In genomic region chr4:139233755-139234254, GRCm38 (mm10) we compare ENCODE assay signal across 14 mouse cellular contexts. TPM values are rescaled to one million over a fixed set of nuclear protein-coding genes. Genes with fewer than 3 reads are reported as not detected.
DNase-seq lines count a peak whose midpoint lies in the region; ATAC-seq and TF ChIP-seq lines count a peak whose summit lies in the region.
"Had no signal": no experiment of that assay in that cellular context is flagged by ENCODE, and none has a peak within 500 bp of the region (broad histone marks: within the 10 kb centered on the region; RNA-seq: fewer than 3 reads in every experiment).

No protein-coding gene starts in this region.

- H3K4me3 ChIP-seq in heart, embryonic 13.5 days: no peak overlapping the region
- no peak overlapping the region for H3K4me3 ChIP-seq in testis, adult 2 months (ENCODE audit: control insufficient read depth, low read depth, low read length)
- no peak overlapping the region for H3K4me3 ChIP-seq in macrophage (ENCODE audit: inconsistent target)
- no peak overlapping the region for H3K4me3 ChIP-seq in midbrain, embryonic 14.5 days (replicated peaks; ENCODE audit: low read depth, low read length)
- H3K4me3 ChIP-seq: forebrain, embryonic 15.5 days; hindbrain, embryonic 12.5 days; neural tube, embryonic 13.5 days had no signal

- H3K27ac ChIP-seq in heart, embryonic 13.5 days (replicated peaks): peak overlapping the region; percentile 51
- H3K27ac ChIP-seq in testis, adult 2 months (ENCODE audit: control insufficient read depth, insufficient read depth, low read depth, low read length): peak overlapping the region; percentile 65
- H3K27ac ChIP-seq in macrophage: peak overlapping the region; percentile 81
- no peak overlapping the region for H3K27ac ChIP-seq in midbrain, embryonic 14.5 days (replicated peaks; ENCODE audit: low read depth, low read length)
- H3K27ac ChIP-seq: forebrain, embryonic 15.5 days; hindbrain, embryonic 12.5 days; neural tube, embryonic 13.5 days had no signal

- peaks cover 89% of the 10 kb centered on the region for H3K4me1 ChIP-seq in heart, embryonic 13.5 days
- H3K4me1 ChIP-seq in testis, adult 2 months (ENCODE audit: control insufficient read depth, insufficient read depth, low read length): peaks cover 18% of the 10 kb centered on the region
- H3K4me1 ChIP-seq in midbrain, embryonic 14.5 days (ENCODE audit: control insufficient read depth, insufficient read depth, low read length): peaks cover 11% of the 10 kb centered on the region; the same call in 1 of the 2 replicates

- no peaks in the 10 kb centered on the region for H3K27me3 ChIP-seq in heart, embryonic 13.5 days (replicated peaks)
- H3K27me3 ChIP-seq in testis, adult 2 months (ENCODE audit: control insufficient read depth, insufficient read depth, low read length): no peaks in the 10 kb centered on the region
- no peaks in the 10 kb centered on the region for H3K27me3 ChIP-seq in midbrain, embryonic 14.5 days (ENCODE audit: control insufficient read depth, insufficient read depth, low read length)
- H3K27me3 ChIP-seq: forebrain, embryonic 15.5 days; hindbrain, embryonic 12.5 days; neural tube, embryonic 13.5 days had no signal

- no peaks in the 10 kb centered on the region for H3K9me3 ChIP-seq in heart, embryonic 13.5 days
- H3K9me3 ChIP-seq in midbrain, embryonic 14.5 days (ENCODE audit: control insufficient read depth, low read length): no peaks in the 10 kb centered on the region
- H3K9me3 ChIP-seq: forebrain, embryonic 15.5 days; hindbrain, embryonic 12.5 days; neural tube, embryonic 13.5 days had no signal

- peaks cover 100% of the 10 kb centered on the region for H3K79me2 ChIP-seq in macrophage (ENCODE audit: inconsistent target)

- TF ChIP-seq POLR2A in testis, adult 2 months (IDR thresholded peaks at IDR 0.05; ENCODE audit: control insufficient read depth, low read depth, low read length): no peak

- H3K4me2 ChIP-seq in heart, embryonic 13.5 days: no peak overlapping the region
- H3K4me2 ChIP-seq in midbrain, embryonic 14.5 days (ENCODE audit: low read length): no peak overlapping the region
- H3K4me2 ChIP-seq: forebrain, embryonic 15.5 days; hindbrain, embryonic 12.5 days; neural tube, embryonic 13.5 days had no signal

- DNase-seq in heart, postnatal 25 days (ENCODE audit: low spot score): no peak
- no peak for DNase-seq in testis, postnatal 10 days (ENCODE audit: low spot score)
- no peak for DNase-seq in midbrain, embryonic 14.5 days
- DNase-seq in kidney, postnatal 10 days: no peak
- DNase-seq in lung, postnatal 10 days: no peak
- DNase-seq: cerebellum, adult 18-20 months; kidney, postnatal 4 days; lung, postnatal 4 days had no signal

- ATAC-seq in heart, embryonic 13.5 days (ENCODE audit: extremely low read depth, insufficient number of reproducible peaks, low FRiP score, low TSS enrichment): no peak
- no peak for ATAC-seq in midbrain, embryonic 14.5 days (ENCODE audit: low FRiP score, low TSS enrichment)
- ATAC-seq: forebrain, embryonic 15.5 days had no signal

- intact Hi-C loops in heart, postnatal 25 days (cut with DNase I): no loop called here

- 17% methylated on average over 4 of the region's 4 CpGs for WGBS in heart, embryonic 13.5 days
- 94% methylated on average over 4 of the region's 4 CpGs for WGBS in macrophage (ENCODE audit: missing documents)
- 86% methylated on average over 4 of the region's 4 CpGs for WGBS in midbrain, embryonic 14.5 days

- H3K9ac ChIP-seq in heart, embryonic 13.5 days: peak overlapping the region; percentile 37
- H3K9ac ChIP-seq in midbrain, embryonic 14.5 days (replicated peaks; ENCODE audit: low read length): no peak overlapping the region
- H3K9ac ChIP-seq: forebrain, embryonic 15.5 days; hindbrain, embryonic 12.5 days; neural tube, embryonic 13.5 days had no signal

- peaks cover 9% of the 10 kb centered on the region for H3K36me3 ChIP-seq in heart, embryonic 13.5 days
- H3K36me3 ChIP-seq in testis, adult 2 months (ENCODE audit: control insufficient read depth, insufficient read depth, low read length): peaks cover under 1% of the 10 kb centered on the region; the same call in 1 of the 2 replicates
- peaks cover 15% of the 10 kb centered on the region; the same call in 1 of the 2 replicates for H3K36me3 ChIP-seq in macrophage (ENCODE audit: inconsistent target)
- peaks cover 9% of the 10 kb centered on the region; the same call in 1 of the 2 replicates for H3K36me3 ChIP-seq in midbrain, embryonic 14.5 days (ENCODE audit: control insufficient read depth, insufficient read depth, low read length)
- H3K36me3 ChIP-seq: forebrain, embryonic 15.5 days had no signal

- no peak for TF ChIP-seq CTCF in testis, adult 2 months (IDR thresholded peaks at IDR 0.05; ENCODE audit: control insufficient read depth, insufficient read depth, insufficient replicate concordance, low read depth, low read length)

RNA-seq across cellular contexts. Expression of gene Capzb, which starts 41.1 kb away (rescaled TPM):
- polyA plus RNA-seq in heart, embryonic 13.5 days (2015; fragmentation: Nextera tagmentation; extraction: Ambion mirVana): 376 and 386 TPM in 2 replicates
- 100 to 1,000 TPM; 415 to 449 TPM for total RNA-seq in heart, postnatal 25 days (2021)
- 286 and 311 TPM in 2 replicates for polyA plus RNA-seq in testis, adult 2 months (2012; rRNA removed)
- 100 to 1,000 TPM; 159 to 332 (median 238) TPM for total RNA-seq in macrophage (2018; cell fraction: chromatin; rRNA removed)
- total RNA-seq in macrophage (2018; cell fraction: cytosol; rRNA removed): 100 to 1,000 TPM; 379 to 591 (median 456) TPM
- total RNA-seq in macrophage (2018; cell fraction: nucleus; rRNA removed): 100 to 1,000 TPM; 176 to 252 (median 211) TPM
- polyA plus RNA-seq in macrophage (2018): 485 to 769 TPM (median 513 TPM) in 3 replicates
- 250 and 281 TPM in 2 replicates for polyA plus RNA-seq in midbrain, embryonic 14.5 days (2014; fragmentation: Nextera tagmentation; extraction: Ambion mirVana)
